Mouse (Mus musculus): Measurements from ENCODE around the gene Rcan3.

Gene Rcan3

GRCm38 (mm10) chr4:135416367-135416766, 17.3 kb downstream of the Rcan3 start:
- in situ Hi-C loops (cut with MboI, MseI), result no loop called here

- in situ Hi-C loops (cut with MboI, MseI), result no loop called here
These were observed 20.2 kb downstream of the Rcan3 start for GRCm38 (mm10) chr4:135413491-135413890.

- in situ Hi-C loops (cut with MboI, MseI), result no loop called here
These were observed 22.0 kb downstream of the Rcan3 start for GRCm38 (mm10) chr4:135411633-135412032.

GRCm38 (mm10) chr4:135406180-135406579, 27.5 kb downstream of the Rcan3 start:
- in situ Hi-C loops (cut with MboI, MseI), result no loop called here

GRCm38 (mm10) chr4:135404916-135405315, 28.7 kb downstream of the Rcan3 start:
- in situ Hi-C loops (cut with MboI, MseI), result no loop called here

GRCm38 (mm10) chr4:135404048-135404447, 29.6 kb downstream of the Rcan3 start:
- in situ Hi-C loops (cut with MboI, MseI), result no loop called here

- in situ Hi-C loops (cut with MboI, MseI), result no loop called here
These were observed 31.8 kb downstream of the Rcan3 start for GRCm38 (mm10) chr4:135401881-135402280.

- in situ Hi-C loops (cut with MboI, MseI), result no loop called here
These were observed 35.7 kb downstream of the Rcan3 start, which contains the start of gene Ncmap for GRCm38 (mm10) chr4:135397991-135398390. Gene Ncmap, minus strand, starts transcription at chr4:135398227.

- in situ Hi-C loops (cut with MboI, MseI), result no loop called here
These were observed 36.1 kb downstream of the Rcan3 start for GRCm38 (mm10) chr4:135397551-135397950.

GRCm38 (mm10) chr4:135396303-135396702, 37.4 kb downstream of the Rcan3 start:
- in situ Hi-C loops (cut with MboI, MseI), result no loop called here

GRCm38 (mm10) chr4:135395375-135395774, 38.3 kb downstream of the Rcan3 start:
- in situ Hi-C loops (cut with MboI, MseI), result no loop called here

GRCm38 (mm10) chr4:135394666-135395065, 39.0 kb downstream of the Rcan3 start:
- in situ Hi-C loops (cut with MboI, MseI), result no loop called here

- in situ Hi-C loops (cut with MboI, MseI), result no loop called here
These were observed 40.3 kb downstream of the Rcan3 start for GRCm38 (mm10) chr4:135393381-135393780.

GRCm38 (mm10) chr4:135392801-135393200, 40.9 kb downstream of the Rcan3 start:
- in situ Hi-C loops (cut with MboI, MseI), result no loop called here

GRCm38 (mm10) chr4:135391014-135391413, 42.6 kb downstream of the Rcan3 start:
- in situ Hi-C loops (cut with MboI, MseI), result no loop called here

- in situ Hi-C loops (cut with MboI, MseI), result loop anchor here (10.0 kb wide), 2 partner anchors 119 to 279 kb away; no protein-coding TSS in a partner anchor
These were observed 48.0 kb downstream of the Rcan3 start for GRCm38 (mm10) chr4:135385614-135386013.

- in situ Hi-C loops (cut with MboI, MseI), result loop anchor here (10.0 kb wide), 2 partner anchors 122 to 282 kb away; no protein-coding TSS in a partner anchor
These were observed 51.3 kb downstream of the Rcan3 start for GRCm38 (mm10) chr4:135382316-135382715.

- in situ Hi-C loops (cut with MboI, MseI), result loop anchor here (10.0 kb wide), 2 partner anchors 123 to 283 kb away; no protein-coding TSS in a partner anchor
These were observed 52.3 kb downstream of the Rcan3 start for GRCm38 (mm10) chr4:135381355-135381754.

GRCm38 (mm10) chr4:135377241-135377640, 56.4 kb downstream of the Rcan3 start:
- in situ Hi-C loops (cut with MboI, MseI), result no loop called here

- in situ Hi-C loops (cut with MboI, MseI), result no loop called here
These were observed 58.2 kb downstream of the Rcan3 start for GRCm38 (mm10) chr4:135375444-135375843.

- in situ Hi-C loops (cut with MboI, MseI), result no loop called here
These were observed 60.4 kb downstream of the Rcan3 start for GRCm38 (mm10) chr4:135373299-135373698.

GRCm38 (mm10) chr4:135370372-135370771, 63.3 kb downstream of the Rcan3 start:
- in situ Hi-C loops (cut with MboI, MseI), result no loop called here

- in situ Hi-C loops (cut with MboI, MseI), result no loop called here
These were observed 70.8 kb downstream of the Rcan3 start for GRCm38 (mm10) chr4:135362828-135363227.
